Mouse (Mus musculus) kidney, adult 2 months (tissue): ENCODE data around the gene Lmod2. TPM values are rescaled to one million over a fixed set of nuclear protein-coding genes. Genes with fewer than 3 reads are reported as not detected.

Source experiments
- DNase-seq: peaks from one replicate; pipeline ENCODE4 v3.0.0; 2021
- H3K27ac ChIP-seq: fragments of 200-500 bp; 2 replicates; pipeline ENCODE4 v1.5.1; 2012; ENCODE audit warnings: low read depth, low read length, control low read depth, inconsistent platforms; ENCODE audit not compliant: insufficient read depth
- H3K27me3 ChIP-seq: fragments of 200-500 bp; replicated peaks from 2 replicates; pipeline ENCODE4 v1.6.1; 2012; ENCODE audit warnings: mild to moderate bottlenecking, moderate library complexity, low read length, inconsistent platforms; ENCODE audit not compliant: control insufficient read depth, insufficient read depth
- H3K36me3 ChIP-seq: fragments of 200-500 bp; 2 replicates; pipeline ENCODE4 v1.6.1; 2012; ENCODE audit warnings: mild to moderate bottlenecking, moderate library complexity, low read length, inconsistent platforms; ENCODE audit not compliant: control insufficient read depth, insufficient read depth
- H3K4me1 ChIP-seq: fragments of 200-500 bp; 2 replicates; pipeline ENCODE4 v1.6.1; 2011; ENCODE audit warnings: low read length; ENCODE audit not compliant: control insufficient read depth, insufficient read depth
- H3K4me3 ChIP-seq: fragments of 200-500 bp; 2 replicates; pipeline ENCODE4 v1.5.1; 2011; ENCODE audit warnings: mild to moderate bottlenecking, low read depth, low read length, control low read depth; ENCODE audit not compliant: insufficient read depth
- CTCF ChIP-seq: fragments of 200-500 bp; conservative IDR thresholded peaks from 2 replicates; pipeline ENCODE4 v1.5.1; 2011; ENCODE audit warnings: low read depth, mild to moderate bottlenecking, control low read depth, low read length, moderate library complexity, mixed read lengths; ENCODE audit not compliant: insufficient read depth, insufficient read length
- POLR2A ChIP-seq: fragments of 200-500 bp; IDR thresholded peaks from one replicate; pipeline ENCODE4 v1.6.1; 2011; ENCODE audit warnings: low read depth, low read length, control low read depth
- WGBS: fragments of 180-500 bp; shearing (Covaris S2); methylation state at CpG from one replicate; pipeline ENCODE4 v1.1.7; 2018; 5-methylcytosine and 5-hydroxymethylcytosine counted together
- polyA plus RNA-seq: library from polyadenylated mRNA; depleted of rRNA; stranded (reverse); fragments of >200 nt; gene quantifications from 2 replicates; pipeline ENCODE4 v1.2.3, GENCODE M21; 2012; rRNA removed

The Lmod2 gene
- polyA plus RNA-seq, result 1.1 TPM in 1 of 2 replicates, not detected in the other

DNA sequence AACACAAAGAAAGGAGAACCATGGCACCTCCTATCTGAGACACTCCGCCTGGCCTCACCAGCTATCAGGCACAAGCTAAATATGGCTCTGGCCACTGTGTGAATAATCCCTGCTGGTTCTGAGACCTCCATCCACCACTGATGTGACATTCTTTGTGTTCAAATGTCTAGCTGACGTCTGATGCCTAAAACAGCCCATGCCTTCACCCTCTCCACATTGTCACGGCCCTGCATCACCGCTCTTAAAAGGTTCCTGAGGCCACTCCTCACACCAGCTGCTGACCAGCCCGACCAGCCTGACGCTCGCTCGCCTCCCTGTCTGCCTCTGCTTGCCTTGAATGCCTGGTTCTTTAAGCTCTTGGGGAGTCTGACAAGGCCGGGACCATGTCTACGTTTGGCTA, at the start of gene Lmod2:
TSS of gene Lmod2 (plus strand) at position 263 of the 400 bp plus-strand sequence.
- H3K4me3 ChIP-seq, result no peak within 1 kb of the TSS
- no peaks in the 10 kb centered on the region for H3K36me3 ChIP-seq
- H3K27me3 ChIP-seq, result no peaks in the 10 kb centered on the region
- DNase-seq, result no peak
- no peak within 1 kb of the TSS for H3K27ac ChIP-seq
- H3K4me1 ChIP-seq, result 0 out of 2 replicates have a peak, but pooled peaks cover 2% of the 10 kb centered on the region
- WGBS, result 85% methylated on average over 10 of the region's 10 CpGs
- no peak for TF ChIP-seq CTCF
- no peak for TF ChIP-seq POLR2A

DNA sequence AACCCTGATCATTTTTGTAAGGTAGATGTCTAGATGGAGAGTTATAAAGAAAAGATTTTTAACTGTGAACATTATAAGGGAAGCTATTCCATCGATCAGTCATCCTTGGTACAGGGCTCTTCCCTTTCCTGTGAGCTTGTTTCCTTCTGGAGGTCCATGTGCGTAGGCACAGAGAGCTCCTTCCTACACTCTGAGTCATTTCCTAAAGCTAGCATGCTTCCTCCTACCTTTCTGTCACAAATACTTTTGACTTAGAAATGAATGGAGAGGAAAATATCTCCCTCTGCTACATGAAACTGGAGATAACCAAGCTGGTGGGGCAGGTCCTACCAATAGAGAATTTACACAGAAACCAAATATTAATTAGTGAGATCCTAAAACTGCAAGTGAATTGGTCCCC, 47.8 kb upstream of the Lmod2 start:
- Histone ChIP-seq H3K4me3 (no peak overlapping the region), H3K4me1 (peaks cover 11% of the 10 kb centered on the region), H3K36me3 (no peaks in the 10 kb centered on the region), H3K27ac (no peak overlapping the region), H3K27me3 (no peaks in the 10 kb centered on the region)
- TF ChIP-seq POLR2A, result no peak
- TF ChIP-seq CTCF, result no peak
- WGBS, result 69% methylated on average over 2 of the region's 2 CpGs
- no peak for DNase-seq

DNA sequence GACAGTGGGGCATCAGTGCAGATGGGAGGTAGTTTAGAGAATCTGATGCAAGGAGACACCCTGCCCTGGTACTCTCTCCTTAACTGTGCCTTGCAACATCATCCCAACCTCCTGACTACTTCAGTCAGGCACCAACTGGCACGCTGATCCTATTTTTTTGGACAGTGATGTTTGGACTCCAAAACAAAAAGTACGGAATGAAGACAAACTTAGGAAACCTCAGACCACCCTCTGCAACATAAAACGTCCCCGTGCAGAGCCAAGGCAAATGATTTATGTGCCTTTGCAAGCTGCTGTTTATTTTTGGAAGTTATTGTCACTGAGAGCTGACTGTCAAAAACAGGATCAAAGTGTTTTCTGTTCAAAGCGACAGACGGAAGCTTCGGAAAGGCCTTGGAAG, 45.5 kb upstream of the Lmod2 start:
- WGBS, result 30% methylated on average over 7 of the region's 7 CpGs
- Histone ChIP-seq H3K27me3 (no peaks in the 10 kb centered on the region), H3K27ac (peak overlapping the region; percentile 35; the same call in 1 of the 2 replicates), H3K4me1 (peaks cover 3% of the 10 kb centered on the region; the same call in 1 of the 2 replicates), H3K4me3 (no peak overlapping the region), H3K36me3 (no peaks in the 10 kb centered on the region)
- DNase-seq, result no peak
- TF ChIP-seq POLR2A, result no peak
- no peak for TF ChIP-seq CTCF

DNA sequence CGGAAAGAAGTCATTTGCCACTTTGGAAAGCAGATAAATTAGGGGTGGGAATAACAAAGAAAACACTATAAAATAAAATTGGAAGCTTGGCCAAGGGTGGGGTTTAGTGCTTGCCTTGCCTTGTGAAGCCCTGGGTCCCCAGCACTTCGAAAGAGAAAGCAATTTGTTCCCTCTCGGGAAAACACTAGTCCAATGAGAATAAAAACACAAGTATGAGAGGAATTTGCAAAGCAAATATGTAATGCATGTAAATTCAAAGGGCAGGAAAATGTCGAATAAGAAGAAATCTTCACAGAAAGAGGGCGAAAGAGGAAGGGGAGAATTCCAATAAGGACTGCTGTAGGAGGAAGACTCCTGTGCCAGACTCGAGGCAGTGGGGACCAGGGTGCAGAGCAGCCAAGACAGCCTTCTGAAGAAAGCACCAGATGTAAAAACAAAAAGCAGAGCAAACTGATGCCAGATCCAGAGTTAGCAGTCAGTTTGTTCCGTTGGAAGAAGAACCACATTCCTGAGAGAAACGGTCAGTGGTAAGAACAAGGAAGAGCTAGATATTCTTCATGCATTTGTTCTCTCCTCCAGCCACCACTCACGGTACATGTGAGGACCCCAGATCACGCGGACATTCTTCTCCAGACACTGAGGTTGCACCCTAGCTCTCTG, 43.0 kb upstream of the Lmod2 start:
- H3K36me3 ChIP-seq, result no peaks in the 10 kb centered on the region
- WGBS, result 43% methylated on average over 11 of the region's 11 CpGs
- peak overlapping the region; percentile 68 for H3K27ac ChIP-seq
- H3K4me1 ChIP-seq, result peaks cover 3% of the 10 kb centered on the region; the same call in 1 of the 2 replicates
- H3K4me3 ChIP-seq, result no peak overlapping the region
- TF ChIP-seq CTCF (no peak), POLR2A (no peak)
- DNase-seq, result no peak
- no peaks in the 10 kb centered on the region for H3K27me3 ChIP-seq

DNA sequence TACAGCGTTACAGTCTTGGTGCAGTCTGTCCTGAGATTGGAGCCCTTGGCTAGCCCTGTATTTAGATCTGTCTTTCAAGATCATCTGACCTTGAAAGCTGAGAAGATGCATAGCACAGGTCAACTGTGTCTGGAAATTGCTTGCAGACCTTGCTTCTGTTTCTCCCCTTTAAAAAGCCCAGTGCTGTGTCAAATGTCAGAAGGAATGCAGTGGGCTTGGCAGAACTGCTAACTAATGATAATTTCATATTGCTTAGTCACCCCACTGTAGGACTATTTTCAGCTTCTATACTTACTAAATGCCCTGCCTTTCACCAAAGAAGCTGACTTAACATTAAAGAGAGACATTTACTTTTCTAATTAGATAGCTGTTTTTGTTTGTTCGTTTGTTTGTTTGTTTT, 42.1 kb upstream of the Lmod2 start:
- Histone ChIP-seq H3K27ac (peak overlapping the region; percentile 40; the same call in 1 of the 2 replicates), H3K27me3 (no peaks in the 10 kb centered on the region), H3K4me3 (no peak overlapping the region), H3K36me3 (no peaks in the 10 kb centered on the region), H3K4me1 (peaks cover 3% of the 10 kb centered on the region; the same call in 1 of the 2 replicates)
- no peak for DNase-seq
- TF ChIP-seq CTCF (no peak), POLR2A (no peak)
- 58% methylated on average over 2 of the region's 2 CpGs for WGBS

DNA sequence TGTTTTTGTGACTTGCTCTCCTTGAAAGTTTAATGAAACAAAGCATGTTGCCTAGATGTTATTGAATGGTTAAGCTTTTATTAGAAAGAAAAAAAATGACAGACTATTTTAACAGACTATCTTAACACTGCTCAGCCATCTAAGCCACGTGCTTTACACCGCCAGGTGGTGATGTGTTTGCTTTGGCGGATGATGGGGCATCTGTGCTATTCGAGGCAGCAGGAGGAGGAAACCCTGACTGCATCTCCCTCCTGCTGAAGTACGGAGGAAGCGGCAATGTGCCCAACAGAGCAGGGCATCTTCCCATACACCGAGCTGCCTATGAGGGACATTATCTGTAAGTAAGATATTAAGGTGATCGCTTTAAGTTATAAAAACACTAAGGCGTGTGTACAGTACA, 33.5 kb upstream of the Lmod2 start:
- WGBS, result 66% methylated on average over 9 of the region's 9 CpGs
- Histone ChIP-seq H3K4me1 (no peaks in the 10 kb centered on the region), H3K4me3 (no peak overlapping the region), H3K27me3 (no peaks in the 10 kb centered on the region), H3K27ac (no peak overlapping the region), H3K36me3 (no peaks in the 10 kb centered on the region)
- TF ChIP-seq CTCF (no peak), POLR2A (no peak)
- no peak for DNase-seq

DNA sequence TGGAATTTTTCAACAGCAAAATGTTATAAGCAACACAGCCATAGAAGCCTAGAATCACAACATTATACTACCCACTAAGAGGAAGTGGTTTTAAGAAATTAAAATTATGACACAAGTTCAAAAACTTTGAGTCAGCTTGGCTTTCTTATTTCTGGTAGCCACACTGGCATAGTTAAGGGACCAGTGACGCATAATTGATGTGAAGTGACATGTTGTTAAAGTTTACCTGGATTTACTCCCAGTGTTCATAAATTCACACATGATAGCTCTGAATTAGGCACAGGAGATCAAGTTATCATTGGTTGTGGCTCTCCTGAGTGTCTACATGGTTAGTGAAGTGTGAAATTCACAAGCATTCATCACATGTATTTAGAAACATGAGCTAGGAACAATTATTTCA, 32.7 kb upstream of the Lmod2 start:
- Histone ChIP-seq H3K4me1 (no peaks in the 10 kb centered on the region; the same call in 1 of the 2 replicates), H3K36me3 (no peaks in the 10 kb centered on the region), H3K27me3 (no peaks in the 10 kb centered on the region), H3K27ac (no peak overlapping the region), H3K4me3 (no peak overlapping the region)
- TF ChIP-seq POLR2A (no peak), CTCF (no peak)
- WGBS, result 61% methylated on average over 1 of the region's 1 CpGs
- no peak for DNase-seq
